Mouse (Mus musculus) adrenal gland (tissue): Measurements from ENCODE around the gene App.

Experiments used
- intact Hi-C: fragments of 180-260 bp; cut with DNase I; formaldehyde crosslinking; loops from one replicate; pipeline ENCODE4 v1.15.1; 2025

Gene App

GRCm38 (mm10) chr16:84986016-84986631 is 187.4 kb downstream of the App start:
- intact Hi-C loops = no loop called here

GRCm38 (mm10) chr16:84985340-84985739 is 188.2 kb downstream of the App start:
- intact Hi-C loops = no loop called here

- intact Hi-C loops = no loop called here
Measured at GRCm38 (mm10) chr16:84983428-84983827, 190.1 kb downstream of the App start.

- intact Hi-C loops = no loop called here
Measured at GRCm38 (mm10) chr16:84982589-84982988, 191.0 kb downstream of the App start.

- intact Hi-C loops = no loop called here
Measured at GRCm38 (mm10) chr16:84978589-84978988, 195.0 kb downstream of the App start.

- intact Hi-C loops = no loop called here
Measured at GRCm38 (mm10) chr16:84974176-84974518, 199.4 kb downstream of the App start.

- intact Hi-C loops = no loop called here
Measured at GRCm38 (mm10) chr16:84973446-84974175, 200.0 kb downstream of the App start.

- intact Hi-C loops = no loop called here
Measured at GRCm38 (mm10) chr16:84971535-84972330, 201.8 kb downstream of the App start.

- intact Hi-C loops = no loop called here
Measured at GRCm38 (mm10) chr16:84969026-84969425, 204.5 kb downstream of the App start.

GRCm38 (mm10) chr16:84966983-84967382 is 206.6 kb downstream of the App start:
- intact Hi-C loops = no loop called here

GRCm38 (mm10) chr16:84966096-84966495 is 207.5 kb downstream of the App start:
- intact Hi-C loops = no loop called here

- intact Hi-C loops = no loop called here
Measured at GRCm38 (mm10) chr16:84963960-84964359, 209.6 kb downstream of the App start.

- intact Hi-C loops = no loop called here
Measured at GRCm38 (mm10) chr16:84963527-84963926, 210.0 kb downstream of the App start.

GRCm38 (mm10) chr16:84957253-84957652 is 216.3 kb downstream of the App start:
- intact Hi-C loops = loop anchor here (5.0 kb wide), 2 partner anchors 215 to 480 kb away; partner anchors contain the start of gene App

GRCm38 (mm10) chr16:84956690-84957089 is 216.9 kb downstream of the App start:
- intact Hi-C loops = loop anchor here (5.0 kb wide), 2 partner anchors 216 to 481 kb away; partner anchors contain the start of gene App

GRCm38 (mm10) chr16:84955840-84956239 is 217.7 kb downstream of the App start:
- intact Hi-C loops = loop anchor here (2.0 to 5.0 kb wide), 3 partner anchors 216 to 723 kb away; partner anchors contain the start of gene App

GRCm38 (mm10) chr16:84955204-84955839 is 218.2 kb downstream of the App start:
- intact Hi-C loops = loop anchor here (2.0 to 5.0 kb wide), 3 partner anchors 217 to 723 kb away; partner anchors contain the start of gene App

GRCm38 (mm10) chr16:84931024-84931423 is 242.5 kb downstream of the App start:
- intact Hi-C loops = no loop called here

GRCm38 (mm10) chr16:84927827-84928226 is 245.7 kb downstream of the App start:
- intact Hi-C loops = no loop called here

GRCm38 (mm10) chr16:84919649-84920308 is 253.8 kb downstream of the App start:
- intact Hi-C loops = no loop called here

- intact Hi-C loops = no loop called here
Measured at GRCm38 (mm10) chr16:84919087-84919486, 254.5 kb downstream of the App start.
